Mouse (Mus musculus) MEL (cell line): ENCODE results near the gene Slc44a1. TPM values are rescaled to one million over a fixed set of nuclear protein-coding genes. Genes with fewer than 3 reads are reported as not detected.

Source experiments
- DNase-seq: peaks from one replicate; pipeline ENCODE4 v3.0.0; 2011; ENCODE audit warnings: low read depth, low spot score
- H3K27ac ChIP-seq: 2 replicates; pipeline ENCODE4 v1.5.1; 2012; ENCODE audit warnings: low read depth, mild to moderate bottlenecking, control low read depth, low read length, moderate library complexity; ENCODE audit not compliant: control insufficient read depth
- H3K27me3 ChIP-seq, 2 experiments: fragments of 150-350 bp in 1 of 2; sonication (generic) in 1 of 2; 2 replicates each; pipeline ENCODE4 v1.6.1; 2012; ENCODE audit warnings: low read length in 2 of 2, mild to moderate bottlenecking in 2 of 2, improper control_type of control experiment in 1 of 2, moderate library complexity in 1 of 2; ENCODE audit not compliant: insufficient read depth in 2 of 2, control insufficient read depth in 1 of 2
- H3K36me3 ChIP-seq, 2 experiments: 2 replicates each; pipeline ENCODE4 v1.6.1; 2012 to 2014; ENCODE audit warnings: low read length in 2 of 2, improper control_type of control experiment in 1 of 2, inconsistent platforms in 1 of 2, mild to moderate bottlenecking in 1 of 2; ENCODE audit not compliant: insufficient read depth in 2 of 2, control insufficient read depth in 1 of 2
- H3K4me1 ChIP-seq, 2 experiments: fragments of 150-350 bp in 1 of 2; sonication (generic) in 1 of 2; 2 replicates each; pipeline ENCODE4 v1.6.1; 2012; ENCODE audit warnings: low read length in 2 of 2, improper control_type of control experiment in 1 of 2, mild to moderate bottlenecking in 1 of 2; ENCODE audit not compliant: insufficient read depth in 2 of 2, control insufficient read depth in 1 of 2
- H3K4me3 ChIP-seq, 2 experiments: fragments of 150-350 bp in 1 of 2; sonication (generic) in 1 of 2; 2 replicates each; pipeline ENCODE4 v1.5.1; 2012; ENCODE audit warnings: low read depth in 2 of 2, low read length in 2 of 2, mild to moderate bottlenecking in 2 of 2, moderate library complexity in 2 of 2, control low read depth in 1 of 2, improper control_type of control experiment in 1 of 2; ENCODE audit not compliant: control insufficient read depth in 1 of 2, insufficient read depth in 1 of 2
- H3K79me2 ChIP-seq: 2 replicates; pipeline ENCODE4 v1.6.1; 2012; ENCODE audit warnings: mild to moderate bottlenecking, low read length, moderate library complexity; ENCODE audit not compliant: control insufficient read depth, poor library complexity, insufficient read depth
- H3K9ac ChIP-seq: 2 replicates; pipeline ENCODE4 v1.6.1; 2012; ENCODE audit warnings: low read depth, mild to moderate bottlenecking, control low read depth, low read length, moderate library complexity; ENCODE audit not compliant: control insufficient read depth, poor library complexity, severe bottlenecking
- H3K9me3 ChIP-seq: fragments of 150-350 bp; sonication (generic); replicated peaks from 2 replicates; pipeline ENCODE4 v1.6.1; 2012; ENCODE audit warnings: mild to moderate bottlenecking, low read length, improper control_type of control experiment, moderate library complexity; ENCODE audit not compliant: insufficient read depth
- BHLHE40 ChIP-seq: IDR thresholded peaks from 2 replicates; pipeline ENCODE4 v1.6.1; 2012; ENCODE audit warnings: low read depth, mild to moderate bottlenecking, inconsistent platforms, low read length, improper control_type of control experiment, borderline replicate concordance
- CHD1 ChIP-seq: IDR thresholded peaks from 2 replicates; pipeline ENCODE4 v1.6.1; 2012; ENCODE audit warnings: low read depth, mild to moderate bottlenecking, inconsistent platforms, low read length, improper control_type of control experiment
- CTCF ChIP-seq, 3 experiments: IDR thresholded peaks in 2 of 3; conservative IDR thresholded peaks in 1 of 3; 2 replicates each; pipeline ENCODE4 v1.5.1; 2011 to 2012; ENCODE audit warnings: low read length in 3 of 3, low read depth in 2 of 3, mild to moderate bottlenecking in 2 of 3, improper control_type of control experiment in 1 of 3, inconsistent platforms in 1 of 3, mixed read lengths in 1 of 3, moderate library complexity in 1 of 3; ENCODE audit not compliant: control insufficient read depth in 1 of 3, insufficient read depth in 1 of 3, poor library complexity in 1 of 3, severe bottlenecking in 1 of 3
- ELF1 ChIP-seq: IDR thresholded peaks from 2 replicates; pipeline ENCODE4 v1.6.1; 2014; ENCODE audit warnings: low read depth, mild to moderate bottlenecking, inconsistent platforms, low read length, improper control_type of control experiment, moderate library complexity
- EP300 ChIP-seq, 2 experiments: IDR thresholded peaks; 2 replicates each; pipeline ENCODE4 v1.6.1; 2011; ENCODE audit warnings: improper control_type of control experiment in 2 of 2, low read length in 2 of 2, low read depth in 1 of 2, mild to moderate bottlenecking in 1 of 2
- ETS1 ChIP-seq: IDR thresholded peaks from 2 replicates; pipeline ENCODE4 v1.6.1; 2012; ENCODE audit warnings: low read depth, mild to moderate bottlenecking, inconsistent platforms, low read length, improper control_type of control experiment, moderate library complexity
- GATA1 ChIP-seq: IDR thresholded peaks from 2 replicates; pipeline ENCODE4 v1.6.1; 2011; ENCODE audit warnings: low read depth, low read length, improper control_type of control experiment
- JUND ChIP-seq: IDR thresholded peaks from 2 replicates; pipeline ENCODE4 v1.6.1; 2011; ENCODE audit warnings: low read depth, mild to moderate bottlenecking, improper control_type of control experiment, low read length
- MXI1 ChIP-seq: IDR thresholded peaks from 2 replicates; pipeline ENCODE4 v1.6.1; 2011; ENCODE audit warnings: mild to moderate bottlenecking, low read depth, low read length, improper control_type of control experiment
- MYB ChIP-seq: IDR thresholded peaks from 2 replicates; pipeline ENCODE4 v1.6.1; 2011; ENCODE audit warnings: mild to moderate bottlenecking, low read depth, low read length, improper control_type of control experiment
- MYC ChIP-seq: IDR thresholded peaks from 2 replicates; pipeline ENCODE4 v1.6.1; 2011; ENCODE audit warnings: low read depth, mild to moderate bottlenecking, low read length, improper control_type of control experiment, moderate library complexity
- POLR2A ChIP-seq, 2 experiments: IDR thresholded peaks; 2 replicates each; pipeline ENCODE4 v1.6.1; 2011 to 2012; ENCODE audit warnings: low read length in 2 of 2, mild to moderate bottlenecking in 2 of 2, control low read depth in 1 of 2, improper control_type of control experiment in 1 of 2, low read depth in 1 of 2, moderate library complexity in 1 of 2; ENCODE audit not compliant: control insufficient read depth in 1 of 2, insufficient read depth in 1 of 2, poor library complexity in 1 of 2
- RAD21 ChIP-seq: IDR thresholded peaks from 2 replicates; pipeline ENCODE4 v1.6.1; 2011; ENCODE audit warnings: mild to moderate bottlenecking, low read depth, low read length, improper control_type of control experiment
- SIN3A ChIP-seq: IDR thresholded peaks from 2 replicates; pipeline ENCODE4 v1.6.1; 2012; ENCODE audit warnings: low read length, improper control_type of control experiment, inconsistent platforms
- SMC3 ChIP-seq: IDR thresholded peaks from 2 replicates; pipeline ENCODE4 v1.6.1; 2011; ENCODE audit warnings: low read depth, low read length, improper control_type of control experiment
- TBP ChIP-seq: IDR thresholded peaks from 2 replicates; pipeline ENCODE4 v1.8.0; 2011; ENCODE audit warnings: low read depth, low read length, improper control_type of control experiment
- TCF12 ChIP-seq: IDR thresholded peaks from 2 replicates; pipeline ENCODE4 v1.6.1; 2014; ENCODE audit warnings: low read depth, mild to moderate bottlenecking, inconsistent platforms, low read length, improper control_type of control experiment, moderate library complexity
- ZC3H11A ChIP-seq: IDR thresholded peaks from 2 replicates; pipeline ENCODE4 v1.6.1; 2012; ENCODE audit warnings: low read depth, mild to moderate bottlenecking, inconsistent platforms, low read length, improper control_type of control experiment
- ZKSCAN1 ChIP-seq: IDR thresholded peaks from 2 replicates; pipeline ENCODE4 v1.6.1; 2012; ENCODE audit warnings: low read depth, mild to moderate bottlenecking, inconsistent platforms, low read length, improper control_type of control experiment, moderate library complexity
- polyA plus RNA-seq, 2 experiments: library from polyadenylated mRNA; stranded (reverse) in 1 of 2; unstranded in 1 of 2; fragments of >175 nt in 1 of 2; fragments of >200 nt in 1 of 2; gene quantifications; 2 replicates each; pipeline versions ENCODE4 v1.2.1 to v1.2.4; 2012; ENCODE audit warnings: low replicate concordance in 2 of 2, low read depth in 1 of 2; ENCODE audit not compliant: insufficient read length in 2 of 2, insufficient read depth in 1 of 2, missing spikeins in 1 of 2
- total RNA-seq: library from RNA; depleted of rRNA; stranded (reverse); fragments of 300-350 nt; gene quantifications from 2 replicates; pipeline ENCODE4 v1.2.3, GENCODE M21; 2012

Gene Slc44a1
- total and polyA plus RNA-seq, 3 experiments: 9.6 to 10.6 TPM; not detected in 1

DNA sequence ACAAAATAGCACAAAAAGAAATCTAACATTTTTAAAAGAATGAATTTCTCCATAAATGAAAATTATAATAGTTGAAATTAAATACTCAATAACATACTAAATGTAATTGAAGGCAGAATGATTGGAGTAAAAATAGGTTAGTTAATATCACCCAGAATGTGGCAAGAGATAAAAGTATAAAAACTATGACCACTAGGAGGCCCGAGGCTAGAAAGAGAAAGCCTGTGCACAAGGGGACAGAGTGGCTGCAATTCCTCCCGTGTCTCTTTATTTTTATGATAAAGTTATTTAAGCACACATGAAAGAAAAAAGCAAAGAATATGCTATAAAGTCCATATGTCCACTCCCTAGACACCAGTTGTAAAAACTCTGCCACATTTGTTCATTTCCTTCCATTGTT, 17.4 kb upstream of the Slc44a1 start:
- H3K79me2 ChIP-seq: no peaks in the 10 kb centered on the region; the same call in 1 of the 2 replicates
- TF ChIP-seq BHLHE40 (no peak), SMC3 (peak; percentile 72), RAD21 (no peak; the same call in 1 of the 2 replicates), MXI1 (no peak), TBP (0 out of 2 replicates have a peak, but pooled peaks have one; percentile 41), POLR2A (IDR thresholded peaks at IDR 0.05; ENCODE audit: control insufficient read depth in 1 of 2, insufficient read depth in 1 of 2, low read depth in 1 of 2, low read length in 2 of 2, poor library complexity in 1 of 2) (peak in 1 of 2 experiments; percentile 26; a peak in 1 of 4 replicates), GATA1 (peak; percentile 30; the same call in 1 of the 2 replicates), SIN3A (0 out of 2 replicates have a peak, but pooled peaks have one; percentile 54), ZC3H11A (peak; percentile 53), CTCF (IDR thresholded peaks at IDR 0.05 in 2 of 3, conservative IDR thresholded peaks at IDR 0.05 in 1 of 3; ENCODE audit: control insufficient read depth in 1 of 3, insufficient read depth in 1 of 3, low read depth in 2 of 3, low read length in 3 of 3, poor library complexity in 1 of 3, severe bottlenecking in 1 of 3) (peak; percentile 35 to 60 (median 40); a peak in 5 of 6 replicates)
- TF ChIP-seq, all 39 proteins: peak for 7
- Histone ChIP-seq H3K27ac (peak overlapping the region; percentile 68), H3K9me3 (no peaks in the 10 kb centered on the region), H3K9ac (peak overlapping the region; percentile 68), H3K4me3 (peak overlapping the region; percentile 45 to 64), H3K27me3 (no peaks in the 10 kb centered on the region), H3K36me3 (peaks cover 0 to 12% of the 10 kb centered on the region in 2 experiments; a peak in 2 of 4 replicates), H3K4me1 (peaks cover 6 to 11% of the 10 kb centered on the region in 2 experiments)
- peak; percentile 86 for DNase-seq

DNA sequence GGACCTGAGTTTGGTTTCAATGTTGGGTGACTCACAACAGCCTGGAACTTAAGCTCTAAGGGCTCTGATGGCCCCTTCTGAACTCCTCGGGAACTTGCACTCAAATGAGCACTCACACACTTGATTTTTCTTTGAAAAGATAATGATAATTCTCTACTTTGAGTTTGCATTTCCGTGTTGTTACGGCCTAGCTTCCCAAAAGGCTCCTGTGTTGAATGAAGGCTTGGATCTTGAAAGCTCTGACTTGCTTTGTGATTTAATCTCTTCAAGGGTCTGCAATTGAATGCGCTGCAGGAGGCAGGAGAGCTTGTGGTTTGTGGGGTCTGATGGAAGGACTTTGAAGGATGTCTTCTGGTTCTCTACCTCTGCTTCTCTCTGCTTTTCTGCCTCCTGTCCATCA, 13.1 kb upstream of the Slc44a1 start:
- no peaks in the 10 kb centered on the region for H3K27me3 ChIP-seq
- no peaks in the 10 kb centered on the region for H3K9me3 ChIP-seq
- H3K36me3 ChIP-seq: peaks cover 0 to 5% of the 10 kb centered on the region in 2 experiments; a peak in 2 of 4 replicates

DNA sequence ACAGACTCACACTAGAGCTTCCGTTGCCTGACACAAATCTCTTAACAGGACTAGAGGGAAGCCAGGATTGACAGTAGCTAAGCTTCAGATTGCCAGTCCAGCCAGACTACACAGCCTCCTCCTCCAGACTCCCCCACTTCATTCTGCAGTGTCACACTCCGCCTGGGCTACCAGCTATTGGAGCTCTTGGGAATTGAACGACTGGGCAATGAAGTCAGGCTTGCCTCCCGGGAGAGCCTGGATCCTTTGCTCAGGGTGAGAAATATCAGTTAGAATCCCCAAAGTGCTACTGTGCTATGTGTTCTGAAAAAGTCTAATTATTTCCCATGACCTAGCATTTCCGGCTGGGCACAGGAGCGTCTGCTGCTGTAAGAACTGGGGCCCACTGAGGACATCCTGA, 9.7 kb upstream of the Slc44a1 start:
- Histone ChIP-seq H3K4me1 (peaks cover 12 to 23% of the 10 kb centered on the region in 2 experiments), H3K27ac (no peak overlapping the region), H3K79me2 (no peaks in the 10 kb centered on the region), H3K36me3 (peaks cover 0 to 11% of the 10 kb centered on the region in 2 experiments; a peak in 2 of 4 replicates), H3K27me3 (no peaks in the 10 kb centered on the region), H3K9ac (no peak overlapping the region), H3K9me3 (no peaks in the 10 kb centered on the region), H3K4me3 (no peak overlapping the region)
- TF ChIP-seq ETS1: no peak
- no peak for DNase-seq

More for the DNA sequence above, 13.1 kb upstream of the Slc44a1 start:
- DNase-seq: no peak
- H3K4me3 ChIP-seq: no peak overlapping the region
- no peak overlapping the region for H3K27ac ChIP-seq
- TF ChIP-seq ZKSCAN1 (no peak), ZC3H11A (no peak), MYB (no peak), GATA1 (no peak), CHD1 (no peak), TCF12 (no peak), JUND (no peak), ELF1 (no peak), EP300 (IDR thresholded peaks at IDR 0.05; ENCODE audit: low read depth in 1 of 2, low read length in 2 of 2) (no peak), MYC (no peak)
- H3K79me2 ChIP-seq: no peaks in the 10 kb centered on the region; the same call in 1 of the 2 replicates
- H3K9ac ChIP-seq: no peak overlapping the region
- peaks cover 9 to 17% of the 10 kb centered on the region in 2 experiments for H3K4me1 ChIP-seq
